Mouse (Mus musculus) liver, postnatal 0 days (tissue): ENCODE results near the gene Gng12.

Experiments
- CTCF ChIP-seq: sonication (generic); IDR thresholded peaks from 2 replicates; pipeline ENCODE4 v1.5.1; 2016; ENCODE audit warnings: antibody characterized with exemption, low read depth
- EP300 ChIP-seq: IDR thresholded peaks from 2 replicates; pipeline ENCODE4 v1.6.1; 2016; ENCODE audit warnings: antibody characterized with exemption, low read depth, mild to moderate bottlenecking

GRCm38 (mm10) chr6:66972300-66972699, 76.1 kb downstream of the Gng12 start:
- TF ChIP-seq EP300 (no peak), CTCF (no peak)
